Mouse (Mus musculus) frontal cortex, postnatal 25 days (tissue): ENCODE data around the gene Lamc1.

ENCODE experiments used
- DNase-seq, 2 experiments: peaks; one replicate each; pipeline ENCODE4 v3.0.0; 2022; ENCODE audit warnings: low spot score in 2 of 2

Lamc1 gene

DNA sequence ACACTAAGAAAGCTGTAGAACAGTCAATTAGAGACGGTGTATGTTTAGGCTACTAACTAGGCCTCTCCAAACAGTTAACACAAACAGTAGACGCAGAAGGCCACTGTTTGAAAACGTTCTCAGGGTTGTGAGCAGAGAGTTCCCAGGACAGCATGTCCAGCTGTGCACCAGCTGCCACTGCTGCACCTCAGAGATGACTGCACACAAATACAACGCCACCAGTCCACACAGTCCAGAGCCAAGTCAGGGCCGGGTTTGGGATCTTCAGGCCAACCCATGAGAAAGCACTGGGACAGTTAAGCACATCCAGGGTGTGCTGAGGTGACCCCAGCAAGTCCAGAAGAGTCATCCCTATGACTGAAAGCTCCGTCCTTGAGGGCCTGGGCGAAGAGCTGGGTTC, 67.0 kb downstream of the Lamc1 start:
- no peak for DNase-seq

DNA sequence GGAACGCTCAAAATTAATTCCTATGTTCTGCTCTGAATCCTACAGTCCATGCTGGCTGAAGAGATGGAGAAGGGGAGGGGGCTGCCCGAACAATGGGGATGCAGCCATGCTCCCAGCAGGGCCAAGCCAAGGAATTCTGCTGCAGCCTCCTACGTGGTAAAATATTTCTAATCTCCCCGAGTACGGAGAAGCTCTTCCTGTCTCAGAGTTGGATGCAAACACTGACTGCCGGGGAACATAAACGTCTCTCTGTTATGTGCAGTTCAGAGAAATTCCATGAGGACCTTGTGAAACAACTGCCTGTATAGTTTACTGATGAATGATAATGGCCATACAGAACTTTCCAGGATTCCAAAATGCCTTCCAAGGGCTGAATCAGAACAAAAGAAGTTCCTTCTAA, 67.5 kb downstream of the Lamc1 start:
- DNase-seq, result no peak

DNA sequence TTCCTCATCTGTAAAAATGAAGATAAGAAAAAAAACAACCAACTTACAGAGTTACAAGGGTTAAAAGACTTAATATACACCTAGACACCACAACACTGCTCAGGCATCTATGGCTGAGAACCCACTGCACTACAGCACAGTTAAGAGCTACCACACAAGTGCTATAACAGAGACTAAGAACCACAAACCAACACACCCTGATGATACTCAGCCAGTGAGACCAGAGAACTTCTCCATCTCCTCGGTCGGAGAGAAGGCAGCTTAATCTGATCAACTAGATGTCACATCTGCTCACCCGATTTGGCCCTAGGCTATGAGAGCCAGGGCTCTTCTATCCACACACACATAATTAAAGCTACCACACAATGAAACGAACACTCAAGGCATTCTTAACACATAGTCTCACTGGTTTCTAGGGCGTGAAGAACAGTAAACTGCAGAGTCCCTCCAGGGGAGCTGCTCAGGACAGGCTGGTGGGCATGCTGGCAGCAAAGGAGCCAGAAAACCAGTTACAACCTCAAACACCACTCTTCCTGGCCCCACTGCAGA, 72.8 kb downstream of the Lamc1 start:
- DNase-seq, result no peak

DNA sequence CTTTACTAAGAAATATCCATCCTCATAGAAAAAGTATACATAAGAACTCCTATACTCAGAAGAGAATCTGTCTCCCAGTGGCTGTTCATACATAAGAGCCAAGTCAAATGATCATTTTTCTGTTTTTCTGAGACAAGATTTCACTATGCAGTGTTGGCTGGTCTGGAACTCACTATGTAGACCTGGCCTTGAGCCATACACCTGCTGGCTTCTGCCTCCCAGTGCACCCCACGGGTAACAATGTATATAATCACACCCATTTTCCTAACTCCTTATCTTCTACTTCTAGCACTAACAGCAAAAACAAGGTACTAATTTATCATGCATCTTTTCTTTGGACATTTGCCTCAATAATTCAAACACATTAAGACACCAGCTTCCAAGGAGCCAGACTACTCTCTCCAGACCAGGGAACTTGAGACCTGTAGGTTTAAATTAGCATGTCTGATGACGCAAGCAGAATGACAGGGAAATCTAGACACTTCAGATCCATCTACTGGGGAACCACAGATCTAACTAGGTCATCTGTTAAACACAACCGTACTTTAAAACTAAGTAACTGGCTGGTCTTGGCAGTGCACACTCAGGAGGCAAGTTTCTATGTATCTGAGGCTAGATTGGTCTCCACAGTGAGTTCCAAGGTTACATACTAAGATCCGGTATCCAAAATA, 79.9 kb downstream of the Lamc1 start:
- no peak for DNase-seq

DNA sequence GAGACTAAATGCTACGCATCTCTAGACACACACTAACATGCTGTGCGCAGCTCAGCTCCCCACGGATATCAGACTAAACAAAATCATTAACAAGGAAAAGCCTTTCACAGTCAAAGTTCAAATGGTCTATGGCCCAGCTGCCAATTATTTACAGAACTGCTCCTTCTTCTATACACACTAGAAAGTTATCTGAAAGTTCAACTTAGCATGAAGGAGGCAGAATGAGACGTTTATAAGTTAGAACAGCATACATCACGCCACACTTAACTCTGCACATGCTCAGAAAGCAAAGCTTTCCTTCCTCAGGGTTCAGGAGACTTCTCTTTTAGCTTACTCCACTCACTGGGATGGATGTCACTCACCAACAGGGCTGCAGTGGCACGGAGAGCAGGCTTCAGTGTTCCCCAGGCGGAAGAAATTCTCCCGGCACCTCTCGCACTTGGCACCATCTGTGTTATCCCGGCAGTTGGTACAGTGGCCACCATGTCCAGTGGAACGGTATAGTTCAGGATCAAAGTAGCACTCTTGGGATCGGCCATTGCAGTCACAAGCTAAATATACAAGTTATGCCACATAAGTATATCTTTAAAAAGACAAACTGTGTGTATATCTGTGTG, 80.9 kb downstream of the Lamc1 start:
- no peak for DNase-seq

DNA sequence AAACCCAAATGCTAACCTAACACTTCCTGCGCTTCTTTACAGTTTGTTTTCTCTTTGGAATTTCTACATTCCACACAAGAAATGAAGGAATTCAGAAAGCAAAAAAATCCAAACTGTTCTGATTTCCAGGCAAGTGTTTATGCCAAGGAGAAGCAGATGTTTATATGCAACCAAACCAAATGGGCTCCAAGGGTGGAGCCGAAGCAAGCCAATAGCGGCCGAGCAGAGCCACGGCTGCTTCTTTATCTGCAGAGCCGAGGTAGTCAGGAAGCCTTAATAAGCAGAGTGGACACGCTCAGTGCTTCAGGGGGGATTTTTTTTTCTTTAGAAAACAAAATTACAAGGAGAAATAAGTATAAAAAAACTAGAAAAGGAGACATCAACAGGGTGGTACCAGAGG, 91.2 kb downstream of the Lamc1 start:
- DNase-seq, result no peak

DNA sequence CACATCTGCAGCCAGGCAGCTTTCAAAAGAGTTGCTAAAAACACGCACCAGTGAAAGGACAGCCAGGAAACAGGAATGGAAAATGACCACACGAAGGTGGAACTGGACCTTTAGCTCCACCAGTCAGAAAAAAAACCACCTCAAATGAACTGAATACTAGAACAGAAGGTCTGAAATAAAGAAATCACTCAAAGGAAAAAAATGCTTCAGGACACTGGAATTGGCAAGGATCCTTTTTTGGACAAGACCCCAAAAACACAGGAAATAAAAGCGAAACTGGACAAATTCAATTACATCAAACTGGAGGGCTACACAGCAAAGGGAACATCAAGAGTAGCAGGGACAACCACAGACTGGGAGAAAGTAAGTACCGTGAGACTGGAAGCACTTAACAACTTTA, 97.0 kb downstream of the Lamc1 start:
- DNase-seq, result no peak

DNA sequence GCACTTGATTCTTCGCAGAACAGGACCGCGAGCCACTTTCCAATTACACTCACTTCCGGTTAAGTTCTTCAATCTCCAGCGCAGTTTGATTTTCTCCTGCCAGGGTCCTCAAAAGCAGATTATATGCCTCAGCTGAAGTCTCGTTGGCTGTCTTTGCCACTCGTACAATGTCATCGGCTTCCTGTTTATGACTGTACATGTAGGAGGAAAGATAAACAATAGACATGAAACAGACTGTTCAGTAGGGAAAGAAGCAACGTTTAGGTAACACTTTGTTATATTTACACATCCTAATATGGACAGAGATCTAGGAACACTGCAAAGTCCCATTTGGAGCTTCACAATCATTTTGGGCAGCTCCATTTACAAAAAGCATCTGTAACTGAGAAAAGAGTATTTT, 100.9 kb downstream of the Lamc1 start:
- DNase-seq, result no peak

DNA sequence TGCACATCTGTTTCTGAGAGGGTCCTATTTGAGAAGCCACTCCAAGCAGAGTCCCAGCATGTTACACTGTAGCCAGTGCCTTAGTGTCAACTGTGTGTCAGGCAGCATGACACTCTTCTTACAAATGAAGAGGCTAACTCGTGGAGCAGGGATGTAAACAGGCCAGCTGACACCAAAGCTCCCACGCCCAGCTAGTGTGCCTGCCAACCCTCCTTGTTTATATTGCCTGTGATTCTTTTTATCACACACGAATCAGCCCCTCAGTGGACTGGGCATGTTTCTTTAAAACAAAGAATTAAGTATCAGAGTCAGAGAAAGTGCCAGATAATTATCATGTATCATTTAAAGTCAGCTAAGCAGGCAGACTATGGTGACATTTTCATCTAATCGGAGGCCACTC, 104.7 kb downstream of the Lamc1 start:
- no peak for DNase-seq

DNA sequence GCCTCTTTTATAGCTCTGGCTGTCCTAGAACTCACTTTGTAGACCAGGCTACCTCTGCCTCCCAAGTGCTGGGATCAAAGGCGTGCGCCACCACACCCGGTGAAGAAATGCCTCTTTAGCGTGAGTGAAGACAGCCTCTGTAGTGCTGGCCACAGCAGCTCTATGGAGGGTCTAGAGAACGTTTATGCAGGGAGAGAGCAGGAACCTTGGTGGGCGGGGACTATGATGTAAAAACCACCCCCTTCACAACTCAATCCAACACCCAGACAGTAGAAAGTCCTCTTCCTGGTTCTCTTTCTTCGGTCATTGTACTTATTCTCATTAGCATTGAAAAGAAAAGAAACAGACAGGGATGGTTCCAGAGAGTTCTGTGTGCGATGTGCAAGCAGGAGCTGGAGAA, 105.5 kb downstream of the Lamc1 start:
- no peak for DNase-seq

DNA sequence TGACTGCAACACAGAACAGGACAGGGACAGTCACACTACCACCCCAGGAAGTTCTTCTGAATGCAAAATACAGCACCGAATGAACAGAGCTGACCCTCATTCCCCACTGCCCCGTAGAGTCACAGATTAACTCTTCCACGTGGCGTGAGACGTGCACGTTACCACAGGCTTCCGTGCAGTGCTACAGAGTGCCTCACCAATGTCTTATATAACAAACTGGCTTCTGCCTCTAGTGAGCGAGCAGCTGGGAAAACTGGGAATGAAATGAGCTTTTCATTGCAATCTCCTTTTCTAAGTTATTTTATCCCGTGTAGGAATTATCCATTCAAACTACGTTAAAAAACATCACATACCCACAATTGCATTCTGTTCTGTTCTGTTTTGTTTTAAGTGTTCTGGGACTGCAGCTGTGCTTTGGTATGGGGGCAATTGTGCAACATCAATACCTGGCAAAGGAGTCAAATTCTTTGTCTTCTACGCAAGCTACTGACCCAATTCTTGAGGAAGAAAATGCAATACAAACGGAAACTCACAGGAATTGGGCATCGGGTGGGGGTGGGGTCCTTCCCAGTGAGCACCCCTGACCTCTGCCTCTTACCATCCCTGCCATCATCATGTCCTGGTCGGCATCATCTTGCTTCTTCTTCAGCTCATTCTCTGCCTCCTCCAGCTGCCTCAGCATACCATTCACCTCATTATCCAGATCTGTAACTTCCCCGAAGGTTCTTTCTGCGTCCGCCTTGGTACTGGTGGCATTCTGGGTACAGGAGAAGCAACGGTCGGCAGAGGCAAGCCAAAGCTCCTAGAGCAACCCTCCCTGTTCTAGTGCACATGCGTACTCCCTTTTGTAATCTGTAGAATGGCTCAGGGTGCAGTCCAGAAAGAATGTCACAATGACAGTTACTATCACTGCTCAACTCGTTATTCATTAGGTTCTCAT, 106.5 kb downstream of the Lamc1 start:
- DNase-seq, result no peak

DNA sequence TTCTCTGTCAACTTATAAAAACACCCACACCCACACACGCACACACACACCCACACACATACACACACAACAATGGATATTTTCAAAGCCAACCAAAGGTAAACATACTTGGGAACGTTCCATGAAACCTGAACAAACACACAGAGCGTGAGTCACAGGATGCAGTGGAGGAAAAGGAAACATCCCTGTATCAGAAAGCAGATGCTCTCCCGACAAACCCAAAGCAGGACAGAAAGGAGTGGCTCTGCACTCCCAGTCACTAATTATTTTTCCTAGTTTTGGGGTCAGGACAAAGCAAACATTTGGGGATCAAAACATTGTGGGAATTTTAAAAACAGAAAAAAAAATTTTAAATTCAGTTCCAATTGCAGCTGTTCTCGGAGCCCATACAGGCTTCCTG, 108.3 kb downstream of the Lamc1 start:
- no peak for DNase-seq

DNA sequence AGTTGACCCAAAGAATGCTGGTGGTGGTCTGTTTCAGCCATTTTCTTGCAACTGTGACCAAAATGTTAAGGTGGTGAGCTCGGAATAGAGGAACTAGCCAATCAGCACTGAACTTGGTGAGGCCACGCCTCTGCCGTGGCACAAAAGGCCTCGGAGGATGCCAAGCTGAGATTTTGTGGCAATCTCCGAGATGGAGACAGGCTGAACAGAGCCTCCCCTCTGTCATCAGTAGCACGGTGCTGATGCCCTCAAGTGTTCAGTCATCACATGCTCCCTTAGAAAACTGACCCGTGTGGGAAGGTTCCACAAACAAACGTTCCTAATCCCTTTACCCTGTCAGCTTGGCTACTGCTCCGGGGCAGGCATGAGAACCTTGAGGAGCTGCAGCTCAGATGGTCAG, 113.2 kb downstream of the Lamc1 start:
- DNase-seq, result no peak

DNA sequence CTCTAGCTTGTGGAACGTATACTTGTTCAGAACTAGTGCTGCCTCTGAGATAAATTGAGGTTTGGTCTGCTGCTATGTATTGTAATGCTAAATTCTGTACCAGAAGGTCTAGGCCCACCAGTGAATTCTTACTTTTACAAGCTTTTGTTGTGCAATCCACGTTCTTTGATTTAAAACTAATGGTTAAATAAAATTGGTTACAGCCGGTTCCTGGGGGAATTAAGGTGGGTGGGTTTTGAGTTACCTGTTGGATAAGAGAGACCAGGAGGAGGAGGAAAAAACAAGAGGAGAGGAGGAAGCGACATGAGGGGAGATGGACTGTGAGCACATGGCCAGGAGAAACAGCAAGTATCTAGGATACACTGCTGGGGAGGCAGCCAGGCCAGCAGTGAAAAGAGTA, 116.1 kb downstream of the Lamc1 start:
- DNase-seq, result no peak

DNA sequence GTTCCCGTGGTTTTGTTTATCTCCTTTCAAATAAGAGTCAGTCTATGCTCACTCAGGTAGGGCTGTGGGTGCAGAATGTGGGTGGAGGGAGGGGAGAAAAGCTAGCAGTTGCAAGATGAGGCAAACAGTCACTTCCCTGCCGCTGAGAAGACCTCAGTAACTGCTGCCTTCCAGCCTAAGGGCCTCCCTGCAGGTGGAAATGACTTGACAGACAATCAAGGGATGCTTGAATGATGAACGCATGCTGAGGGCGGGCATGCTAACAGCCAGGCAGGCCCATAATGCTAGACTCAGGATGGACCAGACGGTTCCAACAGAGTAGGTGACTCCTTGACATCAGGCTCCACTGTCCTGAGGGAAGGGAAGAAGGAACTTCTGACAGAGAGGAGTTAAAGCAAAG, 116.9 kb downstream of the Lamc1 start:
- DNase-seq, result no peak

DNA sequence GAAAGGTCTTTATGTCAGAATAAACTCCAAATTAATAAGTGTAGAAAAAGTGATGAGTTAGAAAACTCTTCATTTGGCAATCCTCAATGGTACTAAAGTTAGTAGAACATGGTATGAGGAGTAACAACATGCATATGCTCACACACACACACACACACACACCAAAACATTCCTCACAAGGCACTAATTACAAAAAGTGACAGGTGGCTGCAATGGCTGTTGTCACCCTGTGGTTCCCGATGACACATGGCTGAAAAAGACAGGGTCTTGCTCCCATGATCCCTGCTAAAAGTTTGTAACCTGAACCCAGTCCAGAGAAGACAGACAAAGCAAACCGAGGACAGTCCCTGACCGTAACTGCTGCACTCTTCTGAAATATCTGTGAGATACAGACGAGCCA, 121.6 kb downstream of the Lamc1 start:
- no peak for DNase-seq

DNA sequence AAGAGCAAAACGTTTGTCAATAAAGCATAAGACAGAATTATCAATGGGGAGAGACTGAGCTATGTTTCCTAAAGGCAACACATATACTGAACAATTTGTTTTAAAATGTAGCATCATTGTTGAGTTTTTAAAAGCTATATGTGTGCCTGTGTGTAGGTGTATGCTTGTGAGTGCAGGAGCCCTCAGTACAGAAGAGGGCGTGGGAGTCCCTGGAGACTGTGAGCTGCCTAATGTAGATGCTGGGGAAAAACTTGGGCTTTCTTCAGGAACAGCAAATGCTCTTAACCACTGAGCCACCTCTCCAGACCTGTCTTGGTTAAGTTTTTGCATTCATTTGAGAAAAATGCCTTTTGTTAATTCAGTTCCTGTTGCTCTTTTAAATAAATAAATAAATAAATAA, 122.4 kb downstream of the Lamc1 start:
- no peak for DNase-seq

DNA sequence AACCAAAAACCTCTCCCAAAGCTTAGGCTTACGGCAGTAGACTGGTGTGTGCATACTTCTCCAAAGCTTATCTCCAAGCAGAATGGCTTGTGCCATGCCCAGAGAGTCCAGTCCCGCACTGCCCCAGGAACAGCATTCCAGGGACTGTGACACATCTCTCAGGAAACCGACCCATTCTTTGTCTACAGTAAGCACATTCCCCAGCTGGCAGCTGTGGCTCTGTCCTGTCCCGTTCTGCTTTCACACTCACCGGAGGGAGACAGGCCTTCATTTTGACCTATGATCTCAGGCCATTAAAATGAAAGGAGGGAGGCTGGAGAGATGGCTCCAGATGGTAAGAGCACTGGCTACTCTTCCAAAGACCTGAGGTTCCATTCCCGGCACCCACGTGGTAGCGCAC, 130.4 kb downstream of the Lamc1 start:
- DNase-seq, result no peak

DNA sequence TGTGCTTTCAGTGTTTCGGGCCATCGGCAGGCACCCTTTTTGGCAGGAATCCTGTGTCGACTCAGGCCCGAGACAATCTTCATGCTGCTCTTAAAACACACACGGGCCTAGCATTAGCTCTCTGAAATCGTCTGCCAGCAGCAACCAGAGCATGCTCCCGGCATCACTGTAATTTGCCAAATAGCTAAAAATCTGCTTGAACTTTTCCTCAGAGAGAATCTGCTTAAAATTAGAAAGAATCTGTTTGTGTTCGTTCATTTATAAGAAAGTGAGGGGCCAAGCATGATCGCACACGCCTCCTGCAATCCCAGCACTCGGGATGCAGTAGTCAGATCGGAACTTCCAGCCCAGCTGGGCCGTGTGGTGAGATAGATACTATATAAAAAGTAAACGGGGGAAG, 131.1 kb downstream of the Lamc1 start:
- no peak for DNase-seq

DNA sequence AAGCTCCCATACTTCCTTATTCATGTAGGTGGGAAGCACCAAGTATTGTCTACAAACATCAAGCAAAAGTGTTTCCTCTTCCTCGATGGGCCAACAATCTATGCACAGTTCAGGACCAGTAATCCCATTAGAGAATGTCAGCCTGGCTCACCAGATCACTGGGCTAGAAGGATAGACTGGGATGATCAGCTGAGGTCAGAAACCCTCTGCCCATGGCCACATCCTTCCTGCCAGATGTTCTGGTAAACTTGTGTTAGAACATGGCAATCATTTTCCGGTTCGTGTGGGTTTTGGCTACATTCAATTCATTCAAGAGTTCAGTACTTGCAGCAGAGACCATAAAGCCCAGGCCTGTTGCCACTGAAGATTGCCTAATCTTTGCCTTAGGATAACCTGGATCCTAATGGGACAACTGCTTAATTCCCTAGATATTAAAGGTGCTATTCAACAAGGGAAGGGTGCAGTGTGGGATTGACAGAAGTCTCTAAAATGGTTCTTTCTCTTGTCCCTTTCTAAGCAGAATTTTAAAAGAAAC, 135.2 kb downstream of the Lamc1 start:
- no peak for DNase-seq

DNA sequence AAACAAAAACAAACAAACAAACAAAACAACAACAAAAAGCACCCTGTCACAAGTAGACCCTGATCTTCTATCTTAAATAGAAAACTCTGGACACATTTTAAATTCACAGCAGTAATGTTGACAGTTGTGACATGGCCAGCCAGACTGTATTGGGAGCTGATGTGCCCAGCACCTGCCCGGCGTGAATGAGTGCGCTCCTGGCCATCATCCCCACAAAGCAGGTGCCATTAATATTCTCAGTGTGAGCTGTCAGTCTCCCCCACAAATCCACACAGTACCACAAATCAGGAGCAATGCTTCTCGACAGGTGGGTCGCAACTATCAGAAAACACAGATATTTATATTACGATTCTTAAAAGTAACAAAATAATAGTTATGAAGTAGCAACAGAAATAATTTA, 139.6 kb downstream of the Lamc1 start:
- no peak for DNase-seq

DNA sequence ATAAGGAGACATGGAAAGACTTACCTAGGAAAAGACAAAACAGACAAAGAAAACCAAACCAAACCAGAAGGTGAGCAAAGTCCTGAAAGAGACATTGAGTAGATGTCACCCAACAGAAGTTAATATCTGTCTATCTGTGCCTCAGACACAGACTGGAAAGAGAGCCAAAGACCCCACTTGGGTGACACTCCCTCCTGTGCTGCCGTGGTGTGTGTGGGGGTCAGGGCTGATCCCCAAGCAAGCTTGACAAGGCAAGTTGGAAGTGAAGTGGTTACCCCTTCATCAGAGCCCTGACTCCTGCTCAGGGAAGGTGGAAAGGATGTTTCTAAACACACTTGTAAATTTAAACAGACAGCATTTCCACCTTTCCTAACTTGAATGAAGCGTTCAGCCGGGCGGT, 140.2 kb downstream of the Lamc1 start:
- DNase-seq, result no peak
